Mouse (Mus musculus): ENCODE data around the gene Htr1f. TPM values are rescaled to one million over a fixed set of nuclear protein-coding genes. Genes with fewer than 3 reads are reported as not detected.
"Not testable (repeated sequence)": the region's sequence is repeated elsewhere in the genome, so short reads cannot be mapped to it uniquely, and the experiment has no call there.

The Htr1f gene
- polyA plus RNA-seq, 1 experiment, result not detected

- H3K36me3 ChIP-seq (ENCODE audit: control insufficient read depth, insufficient read depth, low read length), result no peaks in the 10 kb centered on the region
- H3K27ac ChIP-seq (ENCODE audit: control insufficient read depth, insufficient read depth, low read length), result no peak overlapping the region
- DNase-seq, result no peak
- no peaks in the 10 kb centered on the region for H3K4me1 ChIP-seq (replicated peaks; ENCODE audit: control insufficient read depth, insufficient read depth, low read length)
- no peaks in the 10 kb centered on the region for H3K27me3 ChIP-seq (ENCODE audit: control insufficient read depth, insufficient read depth, low read length)
- TF ChIP-seq CTCF (IDR thresholded peaks at IDR 0.05; ENCODE audit: borderline replicate concordance, control insufficient read depth, extremely low read depth, insufficient read depth, low read length, poor library complexity) (no peak), POLR2A (IDR thresholded peaks at IDR 0.05; ENCODE audit: control insufficient read depth, extremely low read depth, insufficient read depth, low read length, poor library complexity) (no peak)
- 87% methylated on average over 2 of the region's 2 CpGs for WGBS
- no peak overlapping the region for H3K4me3 ChIP-seq (ENCODE audit: control insufficient read depth, insufficient read depth, low read length)
Observed at GRCm38 (mm10) chr16:65083475-65083874, 22.2 kb downstream of the Htr1f start.

DNA sequence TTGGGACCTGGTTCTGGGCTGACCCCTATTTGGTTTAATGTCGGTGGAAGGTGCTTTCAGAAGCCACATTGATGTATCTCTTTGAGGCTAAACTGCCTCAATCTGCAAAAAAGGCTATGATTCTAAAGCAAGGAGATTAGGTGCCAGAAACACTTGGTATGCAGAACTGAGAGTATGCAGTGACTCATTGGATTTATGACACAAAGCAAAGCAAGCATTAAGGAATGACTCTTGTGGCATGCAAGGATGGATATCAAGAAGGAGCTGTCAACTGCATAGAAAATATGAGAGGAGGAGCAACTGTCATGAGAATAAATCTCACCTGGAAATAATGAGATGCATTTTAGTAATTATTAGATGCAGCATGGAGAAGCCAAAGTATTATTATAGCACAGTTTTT is 35.8 kb downstream of the Htr1f start:
- Histone ChIP-seq H3K36me3 (ENCODE audit: control insufficient read depth, insufficient read depth, low read length) (no peaks in the 10 kb centered on the region), H3K27me3 (ENCODE audit: control insufficient read depth, insufficient read depth, low read length) (no peaks in the 10 kb centered on the region), H3K27ac (ENCODE audit: control insufficient read depth, insufficient read depth, low read length) (no peak overlapping the region), H3K4me1 (replicated peaks; ENCODE audit: control insufficient read depth, insufficient read depth, low read length) (no peaks in the 10 kb centered on the region), H3K4me3 (ENCODE audit: control insufficient read depth, insufficient read depth, low read length) (no peak overlapping the region)
- no peak for DNase-seq
- 86% methylated on average over 1 of the region's 1 CpGs for WGBS
- TF ChIP-seq CTCF (IDR thresholded peaks at IDR 0.05; ENCODE audit: borderline replicate concordance, control insufficient read depth, extremely low read depth, insufficient read depth, low read length, poor library complexity), result no peak
- TF ChIP-seq POLR2A (IDR thresholded peaks at IDR 0.05; ENCODE audit: control insufficient read depth, extremely low read depth, insufficient read depth, low read length, poor library complexity), result no peak

DNA sequence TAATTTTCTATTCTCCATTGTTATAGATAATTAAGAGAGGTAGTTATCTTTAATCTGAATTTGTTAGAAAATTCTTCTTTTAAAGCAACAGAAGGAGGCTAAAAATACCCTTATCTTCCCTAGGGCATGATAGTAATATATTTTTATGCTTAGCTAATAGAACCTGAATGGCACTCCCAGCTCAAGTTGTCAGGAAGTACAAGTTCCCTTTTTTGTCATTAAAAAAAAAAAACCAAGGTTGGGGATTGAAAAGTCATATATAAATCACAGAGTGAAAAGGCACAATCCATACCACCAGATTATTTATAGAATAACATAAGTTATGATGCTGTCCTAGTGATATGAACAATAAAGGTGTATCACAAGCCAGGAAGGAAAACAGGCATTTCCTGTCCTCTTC is 39.4 kb downstream of the Htr1f start:
- H3K4me3 ChIP-seq (ENCODE audit: control insufficient read depth, insufficient read depth, low read length), result no peak overlapping the region
- no peak for DNase-seq
- H3K4me1 ChIP-seq (replicated peaks; ENCODE audit: control insufficient read depth, insufficient read depth, low read length), result no peaks in the 10 kb centered on the region
- no peak for TF ChIP-seq POLR2A (IDR thresholded peaks at IDR 0.05; ENCODE audit: control insufficient read depth, extremely low read depth, insufficient read depth, low read length, poor library complexity)
- no peak for TF ChIP-seq CTCF (IDR thresholded peaks at IDR 0.05; ENCODE audit: borderline replicate concordance, control insufficient read depth, extremely low read depth, insufficient read depth, low read length, poor library complexity)
- H3K27me3 ChIP-seq (ENCODE audit: control insufficient read depth, insufficient read depth, low read length), result no peaks in the 10 kb centered on the region
- no peak overlapping the region for H3K27ac ChIP-seq (ENCODE audit: control insufficient read depth, insufficient read depth, low read length)
- H3K36me3 ChIP-seq (ENCODE audit: control insufficient read depth, insufficient read depth, low read length), result no peaks in the 10 kb centered on the region

DNA sequence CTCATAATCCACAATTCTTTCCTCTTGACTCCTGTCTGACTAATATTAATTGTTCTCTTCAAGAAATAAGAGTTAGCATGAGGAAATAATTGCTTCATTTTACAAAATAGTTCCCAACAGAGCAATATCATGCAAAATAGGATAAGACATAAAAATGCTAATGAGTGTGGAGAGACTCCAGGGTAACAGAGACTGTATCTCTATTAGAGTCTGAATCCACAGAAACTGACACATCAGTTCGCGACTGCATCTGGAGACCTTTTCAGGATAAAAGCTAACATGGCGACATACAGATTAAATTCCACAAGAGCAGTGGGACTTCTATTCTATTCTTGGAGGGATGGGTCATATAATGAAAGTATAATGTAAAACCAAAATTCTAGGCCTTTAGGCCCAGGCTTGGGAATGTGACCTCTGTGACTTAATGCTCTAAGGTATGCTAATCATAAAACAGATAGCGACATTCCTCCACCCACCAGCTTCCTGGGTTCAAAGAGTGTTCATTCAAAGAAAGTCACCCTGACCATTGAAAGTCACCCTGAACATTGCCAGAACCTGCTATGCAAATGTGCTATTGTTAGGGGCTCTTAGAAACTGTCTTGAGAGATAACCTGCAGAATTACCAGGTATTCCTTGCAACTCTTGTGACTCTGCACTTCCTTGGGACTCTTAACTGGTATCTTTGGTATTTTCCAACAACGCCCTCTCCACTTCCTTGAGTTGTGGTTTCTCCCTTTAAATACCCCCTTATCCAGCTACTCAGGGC is 67.8 kb downstream of the Htr1f start:
- not testable (repeated sequence) for H3K36me3 ChIP-seq (ENCODE audit: control insufficient read depth, insufficient read depth, low read length); H3K27me3 ChIP-seq (ENCODE audit: control insufficient read depth, insufficient read depth, low read length); DNase-seq; H3K4me3 ChIP-seq (ENCODE audit: control insufficient read depth, insufficient read depth, low read length); H3K4me1 ChIP-seq (replicated peaks; ENCODE audit: control insufficient read depth, insufficient read depth, low read length); H3K27ac ChIP-seq (ENCODE audit: control insufficient read depth, insufficient read depth, low read length)
- WGBS, result 97% methylated on average over 5 of the region's 5 CpGs

DNA sequence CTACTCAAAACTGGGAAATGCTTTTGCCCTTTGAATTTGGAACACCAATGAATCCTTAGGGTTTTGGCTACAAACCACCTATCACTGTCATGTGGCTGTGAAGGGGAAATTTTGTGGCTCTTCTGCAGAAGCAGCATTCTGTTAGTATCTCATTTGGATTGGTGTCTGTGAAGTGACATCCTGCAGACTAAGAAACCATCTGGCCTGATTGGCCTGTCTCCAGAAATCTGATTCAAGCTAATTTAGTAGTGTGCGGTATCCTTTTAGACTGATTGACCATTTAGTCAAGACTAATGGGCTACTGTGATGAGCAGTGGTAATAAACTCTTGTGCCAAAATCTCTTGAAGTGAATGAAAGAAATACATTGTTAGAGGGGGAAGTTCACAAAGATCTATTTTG is 76.0 kb downstream of the Htr1f start:
- H3K27ac ChIP-seq (ENCODE audit: control insufficient read depth, insufficient read depth, low read length), result no peak overlapping the region
- 48% methylated on average over 1 of the region's 1 CpGs for WGBS
- no peak for DNase-seq
- H3K27me3 ChIP-seq (ENCODE audit: control insufficient read depth, insufficient read depth, low read length), result no peaks in the 10 kb centered on the region
- no peak overlapping the region for H3K4me3 ChIP-seq (ENCODE audit: control insufficient read depth, insufficient read depth, low read length)
- no peaks in the 10 kb centered on the region for H3K36me3 ChIP-seq (ENCODE audit: control insufficient read depth, insufficient read depth, low read length)
- H3K4me1 ChIP-seq (replicated peaks; ENCODE audit: control insufficient read depth, insufficient read depth, low read length), result no peaks in the 10 kb centered on the region
- TF ChIP-seq POLR2A (IDR thresholded peaks at IDR 0.05; ENCODE audit: control insufficient read depth, extremely low read depth, insufficient read depth, low read length, poor library complexity) (no peak), CTCF (IDR thresholded peaks at IDR 0.05; ENCODE audit: borderline replicate concordance, control insufficient read depth, extremely low read depth, insufficient read depth, low read length, poor library complexity) (no peak)

DNA sequence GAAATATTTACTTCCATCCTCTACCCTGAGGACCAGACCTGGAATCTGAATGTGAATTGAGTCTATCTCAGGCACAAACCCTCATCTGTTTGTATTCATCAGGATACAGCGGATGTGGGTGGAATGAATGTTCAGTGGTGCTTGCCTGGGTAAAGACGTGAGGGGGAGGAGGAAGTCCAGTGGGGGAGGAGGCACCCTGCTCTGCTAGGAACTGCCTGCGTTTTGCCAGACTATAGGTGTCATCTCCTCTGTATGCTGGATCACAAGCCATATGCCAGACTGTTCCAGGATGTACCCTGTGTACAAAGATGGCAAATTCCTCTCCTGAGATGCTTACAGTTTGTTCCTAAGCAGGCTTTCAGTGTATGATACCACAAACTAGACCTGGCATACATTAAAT is 83.3 kb downstream of the Htr1f start:
- Histone ChIP-seq H3K27ac (ENCODE audit: control insufficient read depth, insufficient read depth, low read length) (no peak overlapping the region), H3K4me1 (replicated peaks; ENCODE audit: control insufficient read depth, insufficient read depth, low read length) (no peaks in the 10 kb centered on the region), H3K4me3 (ENCODE audit: control insufficient read depth, insufficient read depth, low read length) (no peak overlapping the region), H3K36me3 (ENCODE audit: control insufficient read depth, insufficient read depth, low read length) (no peaks in the 10 kb centered on the region), H3K27me3 (ENCODE audit: control insufficient read depth, insufficient read depth, low read length) (no peaks in the 10 kb centered on the region)
- no peak for TF ChIP-seq CTCF (IDR thresholded peaks at IDR 0.05; ENCODE audit: borderline replicate concordance, control insufficient read depth, extremely low read depth, insufficient read depth, low read length, poor library complexity)
- no peak for DNase-seq
- 86% methylated on average over 3 of the region's 3 CpGs for WGBS

- 96% methylated on average over 1 of the region's 1 CpGs for WGBS
- no peak for TF ChIP-seq POLR2A (IDR thresholded peaks at IDR 0.05; ENCODE audit: control insufficient read depth, extremely low read depth, insufficient read depth, low read length, poor library complexity)
Observed at GRCm38 (mm10) chr16:65018710-65019109, 86.9 kb downstream of the Htr1f start.

More at GRCm38 (mm10) chr16:65018710-65019109, 86.9 kb downstream of the Htr1f start:
- Histone ChIP-seq H3K4me3 (ENCODE audit: control insufficient read depth, insufficient read depth, low read length) (no peak overlapping the region), H3K4me1 (replicated peaks; ENCODE audit: control insufficient read depth, insufficient read depth, low read length) (no peaks in the 10 kb centered on the region), H3K27me3 (ENCODE audit: control insufficient read depth, insufficient read depth, low read length) (no peaks in the 10 kb centered on the region), H3K36me3 (ENCODE audit: control insufficient read depth, insufficient read depth, low read length) (no peaks in the 10 kb centered on the region), H3K27ac (ENCODE audit: control insufficient read depth, insufficient read depth, low read length) (no peak overlapping the region)
- no peak for DNase-seq
